Mouse (Mus musculus): ENCODE data around the gene Ceacam16. TPM values are rescaled to one million over a fixed set of nuclear protein-coding genes. Genes with fewer than 3 reads are reported as not detected.

Gene Ceacam16
- polyA plus RNA-seq, 1 experiment, result 3.9 TPM

GRCm38 (mm10) chr7:19851858-19852570 lies 9.1 kb downstream of the Ceacam16 start, which contains the start of gene Gm19345:
Gene Gm19345 (plus strand): TSS chr7:19852003.
- 9% methylated on average over 33 of the region's 33 CpGs for whole genome bisulfite sequencing
- DNase-seq, result no peak
- TF ChIP-seq POLR2A (IDR thresholded peaks at IDR 0.05; ENCODE audit: control insufficient read depth, extremely low read depth, insufficient read depth, low read length, poor library complexity) (no peak), CTCF (IDR thresholded peaks at IDR 0.05; ENCODE audit: borderline replicate concordance, control insufficient read depth, extremely low read depth, insufficient read depth, low read length, poor library complexity) (no peak)
- Histone ChIP-seq H3K36me3 (ENCODE audit: control insufficient read depth, insufficient read depth, low read length) (no peaks in the 10 kb centered on the region), H3K4me3 (ENCODE audit: control insufficient read depth, insufficient read depth, low read length) (no peak within 1 kb of the TSS), H3K4me1 (replicated peaks; ENCODE audit: control insufficient read depth, insufficient read depth, low read length) (peaks cover 7% of the 10 kb centered on the region), H3K27ac (ENCODE audit: control insufficient read depth, insufficient read depth, low read length) (no peak within 1 kb of the TSS), H3K27me3 (ENCODE audit: control insufficient read depth, insufficient read depth, low read length) (no peaks in the 10 kb centered on the region)

GRCm38 (mm10) chr7:19844521-19845171 lies 16.5 kb downstream of the Ceacam16 start:
- WGBS, result 5% methylated on average over 15 of the region's 15 CpGs
- Histone ChIP-seq H3K27me3 (ENCODE audit: control insufficient read depth, insufficient read depth, low read length) (no peaks in the 10 kb centered on the region), H3K4me3 (ENCODE audit: control insufficient read depth, insufficient read depth, low read length) (0 out of 2 replicates have a peak overlapping the region, but pooled peaks have one; percentile 4), H3K36me3 (ENCODE audit: control insufficient read depth, insufficient read depth, low read length) (no peaks in the 10 kb centered on the region), H3K27ac (ENCODE audit: control insufficient read depth, insufficient read depth, low read length) (peak overlapping the region; percentile 95), H3K4me1 (replicated peaks; ENCODE audit: control insufficient read depth, insufficient read depth, low read length) (peaks cover 60% of the 10 kb centered on the region)
- TF ChIP-seq CTCF (IDR thresholded peaks at IDR 0.05; ENCODE audit: borderline replicate concordance, control insufficient read depth, extremely low read depth, insufficient read depth, low read length, poor library complexity), result no peak
- no peak; the same call in 1 of the 2 replicates for TF ChIP-seq POLR2A (IDR thresholded peaks at IDR 0.05; ENCODE audit: control insufficient read depth, extremely low read depth, insufficient read depth, low read length, poor library complexity)
- peak; percentile 78 for DNase-seq

DNA sequence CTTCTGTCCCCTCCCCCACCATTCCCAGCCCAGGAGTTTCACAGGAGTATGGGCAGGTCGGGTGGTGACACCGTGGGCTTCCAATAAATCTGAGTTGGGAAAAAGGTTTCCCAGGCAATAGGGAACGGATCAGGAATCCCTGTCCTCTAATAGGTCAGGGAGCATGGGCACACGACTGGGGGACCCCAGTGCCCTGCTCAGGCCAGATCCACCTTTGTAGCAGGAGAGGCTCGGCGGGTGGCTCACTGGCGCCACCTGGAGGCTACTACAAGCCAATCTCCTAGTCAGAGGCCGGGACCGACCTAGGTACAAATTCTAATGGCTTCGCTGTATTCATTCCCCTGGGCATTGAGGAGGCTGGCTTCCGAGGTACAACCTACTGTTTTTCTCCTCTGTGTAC lies 17.5 kb downstream of the Ceacam16 start:
- H3K4me3 ChIP-seq (ENCODE audit: control insufficient read depth, insufficient read depth, low read length), result no peak overlapping the region
- H3K27ac ChIP-seq (ENCODE audit: control insufficient read depth, insufficient read depth, low read length), result peak overlapping the region; percentile 95
- 14% methylated on average over 11 of the region's 11 CpGs for WGBS

GRCm38 (mm10) chr7:19842885-19843504 lies 18.1 kb downstream of the Ceacam16 start:
- Histone ChIP-seq H3K4me1 (replicated peaks; ENCODE audit: control insufficient read depth, insufficient read depth, low read length) (peaks cover 60% of the 10 kb centered on the region), H3K27me3 (ENCODE audit: control insufficient read depth, insufficient read depth, low read length) (no peaks in the 10 kb centered on the region), H3K36me3 (ENCODE audit: control insufficient read depth, insufficient read depth, low read length) (no peaks in the 10 kb centered on the region), H3K27ac (ENCODE audit: control insufficient read depth, insufficient read depth, low read length) (no peak overlapping the region), H3K4me3 (ENCODE audit: control insufficient read depth, insufficient read depth, low read length) (no peak overlapping the region)
- 78% methylated on average over 19 of the region's 19 CpGs for WGBS
- no peak for DNase-seq
- TF ChIP-seq CTCF (IDR thresholded peaks at IDR 0.05; ENCODE audit: borderline replicate concordance, control insufficient read depth, extremely low read depth, insufficient read depth, low read length, poor library complexity) (no peak), POLR2A (IDR thresholded peaks at IDR 0.05; ENCODE audit: control insufficient read depth, extremely low read depth, insufficient read depth, low read length, poor library complexity) (no peak)

More for the DNA sequence above, 17.5 kb downstream of the Ceacam16 start:
- no peaks in the 10 kb centered on the region for H3K27me3 ChIP-seq (ENCODE audit: control insufficient read depth, insufficient read depth, low read length)
- peaks cover 60% of the 10 kb centered on the region for H3K4me1 ChIP-seq (replicated peaks; ENCODE audit: control insufficient read depth, insufficient read depth, low read length)
- peak; percentile 88; the same call in 1 of the 2 replicates for TF ChIP-seq CTCF (IDR thresholded peaks at IDR 0.05; ENCODE audit: borderline replicate concordance, control insufficient read depth, extremely low read depth, insufficient read depth, low read length, poor library complexity)
- TF ChIP-seq POLR2A (IDR thresholded peaks at IDR 0.05; ENCODE audit: control insufficient read depth, extremely low read depth, insufficient read depth, low read length, poor library complexity), result no peak
- peak; percentile 72 for DNase-seq
- H3K36me3 ChIP-seq (ENCODE audit: control insufficient read depth, insufficient read depth, low read length), result no peaks in the 10 kb centered on the region

DNA sequence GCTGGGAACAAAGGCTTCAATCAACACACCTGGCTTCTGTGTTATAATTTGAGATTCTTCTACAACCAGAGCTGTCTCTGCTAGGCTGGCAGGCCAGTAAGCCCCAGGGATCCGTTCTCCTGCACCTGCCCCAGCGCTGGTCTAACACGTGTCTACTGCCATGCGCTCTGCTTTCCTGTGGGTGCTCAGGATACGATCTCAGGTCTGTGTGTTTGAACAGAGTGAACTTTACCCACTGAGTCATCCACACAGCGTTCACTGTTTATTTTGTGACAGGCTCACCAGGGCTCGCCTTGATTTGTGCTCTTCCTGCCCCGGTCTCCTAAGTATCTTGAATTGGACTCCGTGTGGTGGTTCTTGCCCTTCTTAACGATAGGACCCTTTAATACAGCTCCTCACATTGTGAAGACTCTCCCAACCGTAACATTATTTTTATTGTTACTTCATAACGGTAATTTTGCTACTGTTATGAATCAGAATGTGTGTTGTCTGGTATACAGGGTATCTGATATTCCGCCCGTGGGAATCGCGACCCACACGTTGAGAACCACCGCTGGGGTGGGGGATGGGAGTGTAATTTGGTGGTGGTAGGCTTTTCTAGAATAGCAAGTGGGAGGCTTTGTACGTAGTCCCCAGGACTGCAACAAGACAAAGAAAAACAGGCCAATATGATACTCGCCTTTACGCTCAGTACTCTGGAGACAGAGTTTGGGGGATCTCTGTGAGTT lies 19.2 kb downstream of the Ceacam16 start:
- peaks cover 52% of the 10 kb centered on the region for H3K4me1 ChIP-seq (replicated peaks; ENCODE audit: control insufficient read depth, insufficient read depth, low read length)
- H3K36me3 ChIP-seq (ENCODE audit: control insufficient read depth, insufficient read depth, low read length), result no peaks in the 10 kb centered on the region
- H3K27ac ChIP-seq (ENCODE audit: control insufficient read depth, insufficient read depth, low read length), result peak overlapping the region; percentile 45; the same call in 1 of the 2 replicates
- no peak for TF ChIP-seq CTCF (IDR thresholded peaks at IDR 0.05; ENCODE audit: borderline replicate concordance, control insufficient read depth, extremely low read depth, insufficient read depth, low read length, poor library complexity)
- TF ChIP-seq POLR2A (IDR thresholded peaks at IDR 0.05; ENCODE audit: control insufficient read depth, extremely low read depth, insufficient read depth, low read length, poor library complexity), result no peak
- 56% methylated on average over 21 of the region's 21 CpGs for WGBS
- no peaks in the 10 kb centered on the region for H3K27me3 ChIP-seq (ENCODE audit: control insufficient read depth, insufficient read depth, low read length)
- DNase-seq, result peak; percentile 65
- no peak overlapping the region for H3K4me3 ChIP-seq (ENCODE audit: control insufficient read depth, insufficient read depth, low read length)

- 97% methylated on average over 3 of the region's 3 CpGs for WGBS
- H3K27ac ChIP-seq (ENCODE audit: control insufficient read depth, insufficient read depth, low read length), result no peak overlapping the region; the same call in 1 of the 2 replicates
- no peak overlapping the region for H3K4me3 ChIP-seq (ENCODE audit: control insufficient read depth, insufficient read depth, low read length)
- no peaks in the 10 kb centered on the region for H3K36me3 ChIP-seq (ENCODE audit: control insufficient read depth, insufficient read depth, low read length)
- H3K4me1 ChIP-seq (replicated peaks; ENCODE audit: control insufficient read depth, insufficient read depth, low read length), result peaks cover 49% of the 10 kb centered on the region
- DNase-seq, result no peak
- TF ChIP-seq CTCF (IDR thresholded peaks at IDR 0.05; ENCODE audit: borderline replicate concordance, control insufficient read depth, extremely low read depth, insufficient read depth, low read length, poor library complexity) (no peak), POLR2A (IDR thresholded peaks at IDR 0.05; ENCODE audit: control insufficient read depth, extremely low read depth, insufficient read depth, low read length, poor library complexity) (no peak)
- no peaks in the 10 kb centered on the region for H3K27me3 ChIP-seq (ENCODE audit: control insufficient read depth, insufficient read depth, low read length)
These were observed 20.2 kb downstream of the Ceacam16 start for GRCm38 (mm10) chr7:19840936-19841335.

All from thymus, adult 2 months (tissue).